Mouse (Mus musculus): ENCODE results near the gene Ctcfl. TPM values are rescaled to one million over a fixed set of nuclear protein-coding genes. Genes with fewer than 3 reads are reported as not detected.

Gene Ctcfl
- polyA plus RNA-seq, 1 experiment from 2014 or later = not detected

DNA sequence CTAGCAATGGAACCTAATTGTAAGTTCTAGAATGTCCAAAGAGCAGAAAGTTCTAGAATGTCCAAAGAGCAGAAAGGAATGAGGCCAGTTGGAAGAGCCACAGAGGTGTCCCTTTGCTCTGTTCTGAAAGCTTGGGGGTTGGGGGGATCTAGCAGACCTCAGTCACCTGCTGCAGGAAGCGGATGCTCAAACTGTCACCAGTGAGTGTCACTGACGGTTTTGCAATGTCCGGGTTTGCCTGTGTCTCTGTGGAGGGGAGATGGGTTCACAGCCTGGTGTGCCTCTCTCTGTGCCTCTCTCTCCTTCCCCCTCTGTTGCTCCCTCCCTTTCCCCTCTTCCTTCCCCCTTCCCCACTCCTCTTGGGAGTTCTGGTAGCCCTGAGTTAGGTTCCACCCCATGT, 36.6 kb downstream of the Ctcfl start:
- no peak overlapping the region for H3K4me2 ChIP-seq (replicated peaks; ENCODE audit: low read depth, low read length)
- H3K36me3 ChIP-seq (ENCODE audit: insufficient read depth, low read length) = no peaks in the 10 kb centered on the region
- H3K27me3 ChIP-seq (replicated peaks; ENCODE audit: insufficient read depth, low read length) = no peaks in the 10 kb centered on the region
- TF ChIP-seq CTCF (IDR thresholded peaks at IDR 0.05) (no peak), EP300 (IDR thresholded peaks at IDR 0.05) (no peak)
- H3K4me3 ChIP-seq (ENCODE audit: low read depth, low read length) = no peak overlapping the region
- DNase-seq (ENCODE audit: low spot score) (no peak), ATAC-seq (no peak)
- H3K9me3 ChIP-seq (ENCODE audit: low read length) = no peaks in the 10 kb centered on the region
- no peak overlapping the region for H3K27ac ChIP-seq (ENCODE audit: low read length)
- H3K4me1 ChIP-seq (ENCODE audit: insufficient read depth, low read depth, low read length) = no peaks in the 10 kb centered on the region
- no peak overlapping the region for H3K9ac ChIP-seq (replicated peaks; ENCODE audit: low read depth)
- 65% methylated on average over 3 of the region's 3 CpGs for WGBS

DNA sequence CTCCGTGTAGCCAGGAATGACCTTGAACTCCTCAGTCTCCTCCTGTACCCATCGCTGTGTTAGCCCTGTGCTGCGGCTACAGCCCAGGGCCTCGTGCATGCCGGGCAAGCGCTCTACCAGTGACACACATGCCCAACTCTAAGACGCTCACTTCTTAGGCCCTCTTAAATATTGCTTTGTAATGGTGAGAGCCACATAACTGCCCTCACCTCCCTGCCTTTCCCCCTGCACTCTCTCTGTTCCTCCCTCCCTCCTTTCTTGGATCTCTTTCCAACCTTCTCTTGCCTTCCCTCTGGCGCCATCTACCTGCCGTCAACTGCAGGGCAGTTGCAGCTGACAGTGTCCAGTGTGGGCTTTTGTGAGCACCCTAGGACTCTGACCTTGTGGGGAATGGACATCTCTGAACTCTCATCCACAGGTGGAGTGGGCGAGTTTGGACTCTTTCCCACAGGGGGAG, 38.5 kb downstream of the Ctcfl start:
- Histone ChIP-seq H3K4me1 (ENCODE audit: insufficient read depth, low read depth, low read length) (no peaks in the 10 kb centered on the region), H3K4me3 (ENCODE audit: low read depth, low read length) (no peak overlapping the region), H3K27ac (ENCODE audit: low read length) (no peak overlapping the region), H3K36me3 (ENCODE audit: insufficient read depth, low read length) (no peaks in the 10 kb centered on the region), H3K9me3 (ENCODE audit: low read length) (no peaks in the 10 kb centered on the region), H3K9ac (replicated peaks; ENCODE audit: low read depth) (no peak overlapping the region), H3K4me2 (replicated peaks; ENCODE audit: low read depth, low read length) (no peak overlapping the region), H3K27me3 (replicated peaks; ENCODE audit: insufficient read depth, low read length) (no peaks in the 10 kb centered on the region)
- ATAC-seq (peak; percentile 69), DNase-seq (ENCODE audit: low spot score) (peak; percentile 92)
- WGBS = 22% methylated on average over 10 of the region's 10 CpGs
- TF ChIP-seq CTCF (IDR thresholded peaks at IDR 0.05) (peak; percentile 99), EP300 (IDR thresholded peaks at IDR 0.05) (no peak)

DNA sequence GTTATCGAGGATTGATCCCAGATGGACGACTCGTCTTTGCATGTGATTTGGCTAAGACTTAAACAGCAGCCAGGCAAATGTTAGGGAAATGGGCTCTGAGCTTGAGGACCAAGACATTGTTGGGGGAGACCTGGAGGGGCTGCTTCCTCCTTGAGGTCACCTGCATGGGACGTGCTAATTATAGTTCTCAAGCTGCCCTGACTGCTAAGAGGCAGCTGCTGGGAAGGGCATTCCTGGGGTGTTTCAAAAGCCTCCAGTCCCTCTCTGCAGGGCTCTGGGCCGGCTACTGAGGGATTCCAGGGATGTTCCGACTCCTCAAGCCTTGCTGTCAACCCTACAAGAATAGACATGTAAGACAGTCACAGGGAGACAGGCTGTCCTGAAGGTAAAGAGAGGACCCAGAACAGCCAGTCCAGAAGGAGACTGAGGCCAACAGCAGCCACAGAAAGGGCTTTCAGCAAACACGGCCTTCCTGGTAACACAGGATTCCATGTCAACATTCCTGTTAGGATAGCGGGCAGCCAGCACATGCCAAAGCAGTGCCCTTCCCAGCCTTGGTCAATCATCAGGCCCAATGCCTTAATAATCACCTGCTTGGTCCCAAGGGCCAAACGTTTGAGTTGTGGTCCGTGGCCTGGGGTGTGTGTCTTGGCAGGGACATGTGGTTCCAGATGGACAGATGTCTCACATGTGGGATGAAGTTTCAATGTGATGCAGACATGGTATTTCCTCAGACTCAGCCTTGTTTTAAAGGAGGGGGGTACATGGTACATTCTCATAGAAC, 39.4 kb downstream of the Ctcfl start:
- no peak for TF ChIP-seq EP300 (IDR thresholded peaks at IDR 0.05)
- TF ChIP-seq CTCF (IDR thresholded peaks at IDR 0.05) = no peak
- Histone ChIP-seq H3K27me3 (replicated peaks; ENCODE audit: insufficient read depth, low read length) (no peaks in the 10 kb centered on the region), H3K9ac (replicated peaks; ENCODE audit: low read depth) (no peak overlapping the region), H3K4me1 (ENCODE audit: insufficient read depth, low read depth, low read length) (no peaks in the 10 kb centered on the region), H3K4me2 (replicated peaks; ENCODE audit: low read depth, low read length) (no peak overlapping the region), H3K9me3 (ENCODE audit: low read length) (no peaks in the 10 kb centered on the region), H3K27ac (ENCODE audit: low read length) (no peak overlapping the region), H3K4me3 (ENCODE audit: low read depth, low read length) (no peak overlapping the region), H3K36me3 (ENCODE audit: insufficient read depth, low read length) (no peaks in the 10 kb centered on the region)
- 52% methylated on average over 10 of the region's 10 CpGs for WGBS
- ATAC-seq (no peak), DNase-seq (ENCODE audit: low spot score) (no peak)

DNA sequence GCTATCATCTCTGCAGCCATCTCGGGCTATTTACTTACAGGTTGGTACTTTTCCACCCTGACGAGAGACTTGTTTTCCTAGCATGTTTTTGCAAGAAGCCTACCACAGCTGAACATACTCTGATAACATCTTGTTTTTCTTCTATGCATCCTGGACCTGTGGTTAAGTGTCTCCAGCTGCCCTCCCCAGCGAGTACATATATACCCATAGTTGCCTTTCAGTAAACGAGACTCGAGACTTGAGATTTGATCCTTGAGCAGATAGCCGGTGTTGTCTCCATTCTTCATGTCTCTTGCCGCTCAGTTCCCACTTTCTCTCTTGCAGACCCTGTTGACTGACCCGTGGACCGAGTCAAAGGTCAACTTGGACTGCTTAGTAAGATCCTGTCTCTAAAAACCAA, 42.4 kb downstream of the Ctcfl start:
- TF ChIP-seq EP300 (IDR thresholded peaks at IDR 0.05) (no peak), CTCF (IDR thresholded peaks at IDR 0.05) (no peak)
- ATAC-seq (no peak), DNase-seq (ENCODE audit: low spot score) (no peak)
- Histone ChIP-seq H3K9me3 (ENCODE audit: low read length) (no peaks in the 10 kb centered on the region), H3K4me1 (ENCODE audit: insufficient read depth, low read depth, low read length) (no peaks in the 10 kb centered on the region), H3K36me3 (ENCODE audit: insufficient read depth, low read length) (no peaks in the 10 kb centered on the region), H3K4me2 (replicated peaks; ENCODE audit: low read depth, low read length) (no peak overlapping the region), H3K27ac (ENCODE audit: low read length) (no peak overlapping the region), H3K27me3 (replicated peaks; ENCODE audit: insufficient read depth, low read length) (no peaks in the 10 kb centered on the region), H3K4me3 (ENCODE audit: low read depth, low read length) (no peak overlapping the region), H3K9ac (replicated peaks; ENCODE audit: low read depth) (no peak overlapping the region)
- 60% methylated on average over 9 of the region's 9 CpGs for WGBS

DNA sequence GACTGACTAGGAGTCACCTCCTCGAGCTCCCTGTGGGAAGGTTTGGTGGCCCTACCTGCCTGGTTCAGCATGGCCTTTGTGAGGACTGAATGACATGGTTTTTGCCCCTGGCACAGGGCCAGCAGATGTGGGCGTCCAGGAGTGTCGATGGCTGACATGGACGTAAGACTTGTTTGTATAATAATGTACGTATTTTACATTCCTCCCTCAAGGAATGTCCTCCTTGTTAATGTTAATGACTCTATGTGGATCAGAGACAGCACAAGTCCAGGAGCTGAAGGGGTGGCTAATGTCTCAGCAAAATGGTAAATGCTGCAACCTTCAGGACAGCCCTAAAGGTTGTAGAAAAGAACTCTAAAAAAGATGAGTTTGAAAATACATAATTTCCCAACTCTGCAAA, 45.7 kb downstream of the Ctcfl start:
- Histone ChIP-seq H3K36me3 (ENCODE audit: insufficient read depth, low read length) (no peaks in the 10 kb centered on the region), H3K9me3 (ENCODE audit: low read length) (no peaks in the 10 kb centered on the region), H3K4me1 (ENCODE audit: insufficient read depth, low read depth, low read length) (no peaks in the 10 kb centered on the region), H3K27ac (ENCODE audit: low read length) (no peak overlapping the region), H3K4me2 (replicated peaks; ENCODE audit: low read depth, low read length) (no peak overlapping the region), H3K9ac (replicated peaks; ENCODE audit: low read depth) (no peak overlapping the region), H3K27me3 (replicated peaks; ENCODE audit: insufficient read depth, low read length) (no peaks in the 10 kb centered on the region), H3K4me3 (ENCODE audit: low read depth, low read length) (no peak overlapping the region)
- no peak for ATAC-seq
- TF ChIP-seq CTCF (IDR thresholded peaks at IDR 0.05) (no peak), EP300 (IDR thresholded peaks at IDR 0.05) (no peak)
- DNase-seq (ENCODE audit: low spot score) = no peak
- 15% methylated on average over 5 of the region's 5 CpGs for WGBS

DNA sequence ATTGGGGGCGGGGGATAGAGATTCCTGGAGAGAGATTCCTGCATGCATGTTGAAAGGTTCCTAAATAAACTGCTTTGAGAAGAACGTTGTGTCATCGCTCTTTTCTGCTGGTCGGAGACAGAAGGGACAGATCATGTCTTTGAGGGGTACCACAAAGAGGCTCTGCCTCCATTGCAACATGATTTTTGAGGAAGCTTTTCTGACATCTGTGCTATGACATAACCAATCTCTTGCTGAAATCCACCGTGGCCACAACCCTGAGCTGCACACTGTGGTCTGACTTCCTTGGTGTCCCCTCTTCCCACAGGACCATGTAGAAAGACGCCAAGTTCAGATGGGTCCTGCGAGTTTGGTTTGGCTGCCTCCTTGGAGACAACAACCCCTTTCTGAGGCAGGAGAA, 46.4 kb downstream of the Ctcfl start:
- Histone ChIP-seq H3K4me1 (ENCODE audit: insufficient read depth, low read depth, low read length) (no peaks in the 10 kb centered on the region), H3K4me2 (replicated peaks; ENCODE audit: low read depth, low read length) (no peak overlapping the region), H3K9ac (replicated peaks; ENCODE audit: low read depth) (no peak overlapping the region), H3K4me3 (ENCODE audit: low read depth, low read length) (no peak overlapping the region), H3K27me3 (replicated peaks; ENCODE audit: insufficient read depth, low read length) (no peaks in the 10 kb centered on the region), H3K27ac (ENCODE audit: low read length) (no peak overlapping the region), H3K36me3 (ENCODE audit: insufficient read depth, low read length) (no peaks in the 10 kb centered on the region), H3K9me3 (ENCODE audit: low read length) (no peaks in the 10 kb centered on the region)
- DNase-seq (ENCODE audit: low spot score) = peak; percentile 39
- no peak for ATAC-seq
- no peak for TF ChIP-seq EP300 (IDR thresholded peaks at IDR 0.05)
- no peak for TF ChIP-seq CTCF (IDR thresholded peaks at IDR 0.05)
- WGBS = 84% methylated on average over 7 of the region's 7 CpGs
